Mouse (Mus musculus) erythroblast, embryonic 14.5 days (primary cell): ENCODE results near the gene Mien1. TPM values are rescaled to one million over a fixed set of nuclear protein-coding genes. Genes with fewer than 3 reads are reported as not detected.

Source experiments
- H3K27me3 ChIP-seq: 2 replicates; pipeline ENCODE4 v1.6.1; 2012; ENCODE audit warnings: inconsistent platforms; ENCODE audit not compliant: control insufficient read depth
- H3K36me3 ChIP-seq: 2 replicates; pipeline ENCODE4 v1.6.1; 2012; ENCODE audit warnings: mild to moderate bottlenecking, inconsistent platforms; ENCODE audit not compliant: control insufficient read depth
- H3K4me1 ChIP-seq: 2 replicates; pipeline ENCODE4 v1.6.1; 2012; ENCODE audit warnings: inconsistent platforms; ENCODE audit not compliant: control insufficient read depth
- H3K4me3 ChIP-seq: replicated peaks from 2 replicates; pipeline ENCODE3; 2012; ENCODE audit warnings: moderate library complexity, mild to moderate bottlenecking, inconsistent platforms
- H3K9me3 ChIP-seq: 2 replicates; pipeline ENCODE4 v1.6.1; 2012; ENCODE audit warnings: low read length, inconsistent platforms, mixed read lengths; ENCODE audit not compliant: control insufficient read depth
- GATA1 ChIP-seq: IDR thresholded peaks from 2 replicates; pipeline ENCODE4 v1.6.1; 2012; ENCODE audit warnings: low read length, inconsistent platforms, mixed read lengths
- TAL1 ChIP-seq: IDR thresholded peaks from 3 replicates; pipeline ENCODE4 v1.6.1; 2012; ENCODE audit warnings: low read length, inconsistent platforms, mixed read lengths
- polyA plus RNA-seq: library from polyadenylated mRNA; stranded (reverse); fragments of >175 nt; gene quantifications from 2 replicates; pipeline ENCODE4 v1.2.3, GENCODE M21; 2012

Gene Mien1
- polyA plus RNA-seq, 1 experiment, result 4.4 TPM

- TF ChIP-seq GATA1 (no peak), TAL1 (no peak)
- H3K9me3 ChIP-seq, result no peaks in the 10 kb centered on the region
- no peaks in the 10 kb centered on the region for H3K36me3 ChIP-seq
- peaks cover 77% of the 10 kb centered on the region for H3K27me3 ChIP-seq
- no peak overlapping the region for H3K4me3 ChIP-seq
- H3K4me1 ChIP-seq, result peaks cover 2% of the 10 kb centered on the region; the same call in 1 of the 2 replicates
Measured at GRCm38 (mm10) chr11:98414162-98414561, 24.6 kb downstream of the Mien1 start.

GRCm38 (mm10) chr11:98413731-98414130, 25.1 kb downstream of the Mien1 start:
- H3K27me3 ChIP-seq, result peaks cover 81% of the 10 kb centered on the region
- H3K4me3 ChIP-seq, result no peak overlapping the region
- peaks cover 2% of the 10 kb centered on the region; the same call in 1 of the 2 replicates for H3K4me1 ChIP-seq
- no peaks in the 10 kb centered on the region for H3K36me3 ChIP-seq
- TF ChIP-seq TAL1, result no peak
- TF ChIP-seq GATA1, result no peak
- no peaks in the 10 kb centered on the region for H3K9me3 ChIP-seq

- Histone ChIP-seq H3K4me1 (peaks cover 2% of the 10 kb centered on the region; the same call in 1 of the 2 replicates), H3K36me3 (no peaks in the 10 kb centered on the region), H3K9me3 (no peaks in the 10 kb centered on the region), H3K4me3 (peak overlapping the region; percentile 49), H3K27me3 (peaks cover 82% of the 10 kb centered on the region)
- TF ChIP-seq TAL1 (no peak), GATA1 (no peak)
Measured at GRCm38 (mm10) chr11:98412797-98413301, 25.9 kb downstream of the Mien1 start.

GRCm38 (mm10) chr11:98412273-98412796, 26.5 kb downstream of the Mien1 start, which contains the start of gene Erbb2:
Gene Erbb2 (plus strand): TSS chr11:98412470.
- peaks cover 2% of the 10 kb centered on the region; the same call in 1 of the 2 replicates for H3K4me1 ChIP-seq
- TF ChIP-seq GATA1 (no peak), TAL1 (no peak)
- H3K9me3 ChIP-seq, result no peaks in the 10 kb centered on the region
- peak within 1 kb of the TSS; percentile 49 for H3K4me3 ChIP-seq
- no peaks in the 10 kb centered on the region for H3K36me3 ChIP-seq
- peaks cover 82% of the 10 kb centered on the region for H3K27me3 ChIP-seq

GRCm38 (mm10) chr11:98409341-98409822, 29.4 kb downstream of the Mien1 start:
- H3K4me1 ChIP-seq, result no peaks in the 10 kb centered on the region
- no peaks in the 10 kb centered on the region for H3K9me3 ChIP-seq
- no peak for TF ChIP-seq TAL1
- no peak for TF ChIP-seq GATA1
- H3K27me3 ChIP-seq, result peaks cover 66% of the 10 kb centered on the region
- no peaks in the 10 kb centered on the region for H3K36me3 ChIP-seq
- no peak overlapping the region for H3K4me3 ChIP-seq

- H3K27me3 ChIP-seq, result peaks cover 62% of the 10 kb centered on the region
- H3K4me1 ChIP-seq, result no peaks in the 10 kb centered on the region
- H3K4me3 ChIP-seq, result no peak overlapping the region
- no peaks in the 10 kb centered on the region for H3K36me3 ChIP-seq
- TF ChIP-seq GATA1, result no peak
- TF ChIP-seq TAL1, result no peak
- H3K9me3 ChIP-seq, result no peaks in the 10 kb centered on the region
Measured at GRCm38 (mm10) chr11:98408872-98409271, 29.9 kb downstream of the Mien1 start.

GRCm38 (mm10) chr11:98406621-98407020, 32.2 kb downstream of the Mien1 start:
- no peaks in the 10 kb centered on the region for H3K36me3 ChIP-seq
- H3K4me1 ChIP-seq, result no peaks in the 10 kb centered on the region
- H3K27me3 ChIP-seq, result peaks cover 50% of the 10 kb centered on the region
- H3K9me3 ChIP-seq, result no peaks in the 10 kb centered on the region
- H3K4me3 ChIP-seq, result no peak overlapping the region
- no peak for TF ChIP-seq TAL1
- TF ChIP-seq GATA1, result no peak

GRCm38 (mm10) chr11:98400816-98401215, 38.0 kb downstream of the Mien1 start:
- peaks cover 31% of the 10 kb centered on the region for H3K4me1 ChIP-seq
- no peaks in the 10 kb centered on the region for H3K9me3 ChIP-seq
- peaks cover 18% of the 10 kb centered on the region for H3K27me3 ChIP-seq
- H3K36me3 ChIP-seq, result peaks cover 7% of the 10 kb centered on the region
- TF ChIP-seq TAL1, result no peak
- TF ChIP-seq GATA1, result no peak
- H3K4me3 ChIP-seq, result peak overlapping the region; percentile 78

GRCm38 (mm10) chr11:98400161-98400726, 38.5 kb downstream of the Mien1 start, which contains the start of gene Pgap3:
Gene Pgap3 (minus strand): TSS chr11:98400490.
- peaks cover 33% of the 10 kb centered on the region for H3K4me1 ChIP-seq
- no peaks in the 10 kb centered on the region for H3K9me3 ChIP-seq
- peaks cover 7% of the 10 kb centered on the region for H3K36me3 ChIP-seq
- TF ChIP-seq GATA1, result no peak
- TF ChIP-seq TAL1, result no peak
- peak within 1 kb of the TSS; percentile 78 for H3K4me3 ChIP-seq
- peaks cover 18% of the 10 kb centered on the region for H3K27me3 ChIP-seq
